Mouse (Mus musculus): ENCODE results near the gene Vmn2r56. TPM values are rescaled to one million over a fixed set of nuclear protein-coding genes. Genes with fewer than 3 reads are reported as not detected.

Vmn2r56 gene
- not detected in 2 replicates for total RNA-seq (2012; rRNA removed)
- polyA plus RNA-seq (2012; ENCODE audit: insufficient read depth in 1 of 2, insufficient read length in 2 of 2, low read depth in 1 of 2, low replicate concordance in 2 of 2, missing spikeins in 1 of 2): not detected

GRCm38 (mm10) chr7:12734904-12735303 is at the start of gene Vmn2r56:
Gene Vmn2r56 (minus strand): TSS chr7:12735004.
- TF ChIP-seq USF2 (IDR thresholded peaks at IDR 0.05; ENCODE audit: borderline replicate concordance in 1 of 2, insufficient read depth in 1 of 2, low read depth in 1 of 2, low read length in 2 of 2): no peak
- no peak for TF ChIP-seq EP300 (IDR thresholded peaks at IDR 0.05; ENCODE audit: low read depth in 1 of 2, low read length in 2 of 2)
- TF ChIP-seq JUND (IDR thresholded peaks at IDR 0.05; ENCODE audit: low read depth, low read length): no peak
- TF ChIP-seq NELFE (IDR thresholded peaks at IDR 0.05; ENCODE audit: low read depth, low read length): no peak
- no peak for TF ChIP-seq MEF2A (IDR thresholded peaks at IDR 0.05; ENCODE audit: extremely low read depth, insufficient replicate concordance, low read depth, low read length, poor library complexity, severe bottlenecking)
- TF ChIP-seq TCF12 (IDR thresholded peaks at IDR 0.05; ENCODE audit: low read depth, low read length): no peak
- TF ChIP-seq E2F4 (IDR thresholded peaks at IDR 0.05; ENCODE audit: borderline replicate concordance, low read depth, low read length): no peak
- no peak for TF ChIP-seq HCFC1 (IDR thresholded peaks at IDR 0.05; ENCODE audit: low read depth, low read length)
- no peak for TF ChIP-seq ZMIZ1 (IDR thresholded peaks at IDR 0.05; ENCODE audit: low read depth, low read length)
- TF ChIP-seq UBTF (IDR thresholded peaks at IDR 0.05; ENCODE audit: borderline replicate concordance, insufficient read depth, low read depth, low read length): no peak
- no peak for TF ChIP-seq CHD1 (IDR thresholded peaks at IDR 0.05; ENCODE audit: low read depth, low read length)
- TF ChIP-seq ZC3H11A (IDR thresholded peaks at IDR 0.05; ENCODE audit: low read depth, low read length): no peak
- TF ChIP-seq MXI1 (IDR thresholded peaks at IDR 0.05; ENCODE audit: low read depth, low read length): no peak
- no peak for TF ChIP-seq SIN3A (IDR thresholded peaks at IDR 0.05; ENCODE audit: low read length)
- TF ChIP-seq BHLHE40 (IDR thresholded peaks at IDR 0.05; ENCODE audit: borderline replicate concordance, low read depth, low read length): no peak
- TF ChIP-seq GABPA (IDR thresholded peaks at IDR 0.05; ENCODE audit: low read depth, low read length): no peak
- Histone ChIP-seq H3K9ac (ENCODE audit: control insufficient read depth, low read depth, low read length, poor library complexity, severe bottlenecking) (no peak within 1 kb of the TSS), H3K36me3 (ENCODE audit: control insufficient read depth in 1 of 2, insufficient read depth in 2 of 2, low read length in 2 of 2) (no peaks in the 10 kb centered on the region), H3K27ac (ENCODE audit: control insufficient read depth, low read depth, low read length) (no peak within 1 kb of the TSS), H3K27me3 (ENCODE audit: control insufficient read depth in 1 of 2, insufficient read depth in 2 of 2, low read length in 2 of 2) (no peaks in the 10 kb centered on the region), H3K9me3 (replicated peaks; ENCODE audit: insufficient read depth, low read length) (no peaks in the 10 kb centered on the region), H3K4me3 (ENCODE audit: control insufficient read depth in 1 of 2, insufficient read depth in 1 of 2, low read depth in 2 of 2, low read length in 2 of 2) (no peak within 1 kb of the TSS), H3K79me2 (ENCODE audit: control insufficient read depth, insufficient read depth, low read length, poor library complexity) (no peaks in the 10 kb centered on the region), H3K4me1 (ENCODE audit: control insufficient read depth in 1 of 2, insufficient read depth in 2 of 2, low read length in 2 of 2) (no peaks in the 10 kb centered on the region)
- DNase-seq (ENCODE audit: low read depth, low spot score): no peak

DNA sequence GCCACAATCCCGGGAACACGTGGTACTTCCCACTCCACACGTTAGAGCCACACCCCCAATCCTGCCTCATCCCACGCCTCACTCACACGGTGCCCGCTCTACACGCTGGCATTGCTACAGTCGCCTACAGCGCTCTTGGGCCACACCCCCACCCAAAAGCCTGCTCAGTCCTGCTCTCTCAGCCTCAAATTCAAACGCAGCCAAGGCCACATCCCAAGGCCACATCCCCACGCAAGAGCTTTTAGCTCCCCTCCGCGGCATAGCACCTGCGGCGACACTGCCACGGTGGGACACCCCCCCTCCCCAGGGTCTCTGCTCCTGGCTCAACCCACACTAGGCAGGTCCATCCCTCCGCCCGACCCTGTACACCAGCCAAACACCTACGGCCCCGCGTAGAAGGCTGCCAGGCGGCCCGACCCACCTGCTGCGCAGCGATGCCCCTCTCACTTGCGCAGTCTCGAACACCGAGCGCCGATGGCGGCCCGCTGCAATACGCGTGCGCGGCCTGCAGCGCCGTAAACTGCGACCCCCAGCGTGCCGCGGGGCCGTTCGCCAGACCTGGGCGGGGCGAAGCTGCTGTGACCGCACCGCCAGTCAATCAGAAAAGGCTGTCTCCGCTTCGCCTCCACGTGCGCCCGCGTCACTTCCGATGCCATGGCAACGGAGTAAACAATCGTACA is 45.5 kb upstream of the Vmn2r56 start:
- no peak overlapping the region for H3K4me3 ChIP-seq (ENCODE audit: control insufficient read depth in 1 of 2, insufficient read depth in 1 of 2, low read depth in 2 of 2, low read length in 2 of 2)
- H3K9ac ChIP-seq (ENCODE audit: control insufficient read depth, low read depth, low read length, poor library complexity, severe bottlenecking): no peak overlapping the region
- H3K4me1 ChIP-seq (ENCODE audit: control insufficient read depth in 1 of 2, insufficient read depth in 2 of 2, low read length in 2 of 2): no peaks in the 10 kb centered on the region
- H3K27ac ChIP-seq (ENCODE audit: control insufficient read depth, low read depth, low read length): no peak overlapping the region
- no peaks in the 10 kb centered on the region for H3K27me3 ChIP-seq (ENCODE audit: control insufficient read depth in 1 of 2, insufficient read depth in 2 of 2, low read length in 2 of 2)
- no peaks in the 10 kb centered on the region for H3K79me2 ChIP-seq (ENCODE audit: control insufficient read depth, insufficient read depth, low read length, poor library complexity)
- no peak for DNase-seq (ENCODE audit: low read depth, low spot score)
- TF ChIP-seq TBP (IDR thresholded peaks at IDR 0.05; ENCODE audit: low read depth, low read length): no peak
- no peak for TF ChIP-seq GATA1 (IDR thresholded peaks at IDR 0.05; ENCODE audit: low read depth, low read length)
- TF ChIP-seq MEF2A (IDR thresholded peaks at IDR 0.05; ENCODE audit: extremely low read depth, insufficient replicate concordance, low read depth, low read length, poor library complexity, severe bottlenecking): no peak
- no peak for TF ChIP-seq RCOR1 (IDR thresholded peaks at IDR 0.05; ENCODE audit: low read depth, low read length)
- TF ChIP-seq ZNF384 (IDR thresholded peaks at IDR 0.05; ENCODE audit: low read depth, low read length): no peak
- no peak for TF ChIP-seq ZKSCAN1 (IDR thresholded peaks at IDR 0.05; ENCODE audit: low read depth, low read length)
- no peak for TF ChIP-seq CTCF (IDR thresholded peaks at IDR 0.05 in 2 of 3, conservative IDR thresholded peaks at IDR 0.05 in 1 of 3; ENCODE audit: control insufficient read depth in 1 of 3, insufficient read depth in 1 of 3, low read depth in 2 of 3, low read length in 3 of 3, poor library complexity in 1 of 3, severe bottlenecking in 1 of 3)
- H3K9me3 ChIP-seq (replicated peaks; ENCODE audit: insufficient read depth, low read length): no peaks in the 10 kb centered on the region
- no peaks in the 10 kb centered on the region for H3K36me3 ChIP-seq (ENCODE audit: control insufficient read depth in 1 of 2, insufficient read depth in 2 of 2, low read length in 2 of 2)
